Mouse (Mus musculus) urinary bladder, adult 18-20 months (tissue): ENCODE measurements at regions not wholly inside any gene's neighbourhood (a gene's known extent, or its start where the extent isn't known, plus 50 kb on each side); places are given as distances from the start of the nearest gene placed in this dataset.
"Not testable (repeated sequence)": the region's sequence is repeated elsewhere in the genome, so short reads cannot be mapped to it uniquely, and the experiment has no call there.

Experiments used
- DNase-seq, 2 experiments: peaks; one replicate each; pipeline ENCODE4 v3.0.0; 2022; ENCODE audit warnings: low spot score in 2 of 2, mixed read lengths in 2 of 2

DNA sequence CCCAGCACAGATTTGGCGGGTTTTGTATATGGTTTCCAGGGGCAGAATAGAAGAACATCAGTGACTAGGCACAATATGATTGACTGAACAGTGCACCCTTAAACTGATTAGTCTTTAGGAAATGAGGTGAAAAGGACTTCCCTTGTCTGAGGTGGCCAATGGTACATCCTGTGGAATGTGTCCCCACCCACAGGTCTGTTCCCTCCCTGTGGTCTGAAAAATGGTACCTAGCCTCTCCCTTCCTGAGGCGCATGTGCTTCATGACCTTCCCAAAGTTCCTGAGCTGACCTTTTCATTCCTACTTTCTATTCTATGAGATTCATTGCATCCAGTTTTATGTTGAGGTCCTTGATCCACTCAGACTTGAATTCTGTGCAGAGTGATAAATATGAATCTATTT is 76.0 kb downstream of the Zfp97 start:
- not testable (repeated sequence) for DNase-seq

- no peak for DNase-seq
These were observed 107.9 kb downstream of the Zfp97 start for GRCm38 (mm10) chr17:17229069-17229468.

DNA sequence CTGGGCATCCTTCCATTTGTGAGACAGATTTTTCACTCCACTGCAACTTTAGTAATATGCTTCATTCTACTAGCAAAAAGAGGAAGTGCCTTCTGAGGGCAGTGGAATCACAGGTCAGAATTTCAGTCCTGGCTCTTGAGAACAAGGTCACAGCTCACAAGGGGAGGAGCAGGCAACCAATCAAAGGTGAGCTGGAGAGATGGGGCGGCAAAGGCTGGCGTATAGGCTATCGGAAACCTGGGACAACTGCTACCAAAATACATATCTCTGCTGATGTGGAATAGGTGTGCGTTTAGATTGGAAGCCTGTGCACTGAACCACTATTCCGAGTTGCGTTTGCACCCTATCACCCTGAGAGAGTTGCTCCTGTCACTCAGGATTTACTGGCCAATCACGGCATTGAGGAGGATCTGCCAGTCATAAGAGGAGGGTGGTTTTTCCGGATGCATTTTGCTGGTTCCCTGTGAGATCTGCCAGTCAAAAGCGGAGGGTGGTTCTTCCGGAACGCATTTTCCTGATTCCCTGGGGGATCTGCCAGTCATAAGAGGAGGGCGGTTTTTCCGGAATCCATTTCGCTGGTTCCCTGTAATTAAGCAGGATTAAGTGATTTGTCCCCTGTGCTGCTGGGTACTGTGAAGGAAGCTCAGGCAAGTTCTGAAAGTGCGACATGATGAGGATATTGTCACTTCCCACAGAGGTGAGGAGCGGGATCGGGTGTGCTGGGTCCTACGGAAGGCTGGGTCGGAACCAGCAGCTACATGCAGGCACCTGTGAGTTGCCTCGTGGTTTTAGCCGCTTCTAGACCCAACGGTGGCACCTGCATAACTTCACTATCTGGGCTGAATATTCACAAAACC is 113.3 kb downstream of the Zfp97 start:
- DNase-seq: peak; percentile 83 to 90

DNA sequence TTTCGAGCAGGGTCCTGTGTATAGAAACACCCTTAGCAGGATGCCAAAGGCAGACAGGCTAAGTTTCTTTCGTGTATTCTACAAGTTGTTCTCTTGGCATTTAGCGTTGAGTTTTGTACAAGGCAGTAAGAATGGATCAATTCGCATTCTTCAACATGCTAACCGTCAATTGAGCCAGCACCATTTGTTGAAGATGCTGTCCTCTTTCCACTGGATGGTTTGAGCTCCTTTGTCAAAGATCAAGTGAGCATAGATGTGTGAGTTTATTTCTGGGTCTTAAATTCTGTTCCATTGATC is 113.9 kb downstream of the Zfp97 start:
- not testable (repeated sequence) for DNase-seq
